Mouse (Mus musculus): ENCODE measurements around the gene Ly6g6f. TPM values are rescaled to one million over a fixed set of nuclear protein-coding genes. Genes with fewer than 3 reads are reported as not detected.
"Not testable (repeated sequence)": the region's sequence is repeated elsewhere in the genome, so short reads cannot be mapped to it uniquely, and the experiment has no call there.

Ly6g6f gene
- polyA plus RNA-seq, 1 experiment from 2014 or later = 12.8 TPM

DNA sequence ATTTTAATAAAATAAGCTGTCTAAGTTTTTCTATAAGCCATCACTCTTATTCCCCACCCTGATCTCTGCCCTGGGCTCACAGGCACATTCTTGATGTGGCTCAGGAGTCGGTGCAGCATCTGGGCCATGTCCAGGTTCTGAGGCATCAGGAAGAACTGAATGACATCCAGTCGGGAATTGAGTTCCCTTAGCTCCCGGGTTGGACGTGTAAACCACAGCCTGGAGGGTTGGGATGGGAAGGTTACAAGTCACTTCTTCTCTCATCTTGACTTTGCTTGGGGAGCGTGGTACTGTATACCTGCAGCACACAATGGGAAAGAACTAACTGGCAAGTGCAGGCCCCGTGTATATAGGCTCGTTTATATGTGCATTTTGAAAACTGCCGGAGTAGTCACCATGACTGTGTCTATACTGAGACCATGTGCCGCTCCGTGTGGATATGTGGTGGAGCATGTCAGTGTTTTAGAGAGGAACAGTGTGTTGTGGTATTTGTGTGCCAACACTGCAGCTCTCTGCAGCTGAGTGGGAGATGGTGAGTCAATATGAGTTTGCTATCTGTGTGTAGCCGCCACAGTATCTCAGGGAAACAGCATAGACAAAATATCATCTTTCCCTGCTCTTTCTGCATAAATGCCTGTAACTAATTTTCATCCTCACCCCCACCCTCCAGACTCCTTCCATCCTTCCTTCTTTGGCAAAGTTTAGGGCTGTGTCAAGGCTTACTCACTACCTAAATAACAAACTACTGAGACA is 46.1 kb downstream of the Ly6g6f start:
- no peaks in the 10 kb centered on the region for H3K36me3 ChIP-seq (ENCODE audit: control insufficient read depth, insufficient read depth, low read length)
- no peak for ATAC-seq (replicated peaks; ENCODE audit: low FRiP score)
- H3K9me3 ChIP-seq (ENCODE audit: control insufficient read depth, low read length) = no peaks in the 10 kb centered on the region
- peaks cover 18% of the 10 kb centered on the region for H3K4me1 ChIP-seq (replicated peaks; ENCODE audit: control insufficient read depth, insufficient read depth, low read length)
- H3K27me3 ChIP-seq (replicated peaks; ENCODE audit: control insufficient read depth, insufficient read depth, low read length) = no peaks in the 10 kb centered on the region
- H3K9ac ChIP-seq (ENCODE audit: low read depth, low read length) = no peak overlapping the region
- H3K4me3 ChIP-seq (ENCODE audit: low read depth, low read length) = no peak overlapping the region
- 81% methylated on average over 11 of the region's 11 CpGs for WGBS
- no peak overlapping the region for H3K27ac ChIP-seq (ENCODE audit: low read depth, low read length)
- no peak overlapping the region for H3K4me2 ChIP-seq
- no peak for DNase-seq (ENCODE audit: low spot score)

DNA sequence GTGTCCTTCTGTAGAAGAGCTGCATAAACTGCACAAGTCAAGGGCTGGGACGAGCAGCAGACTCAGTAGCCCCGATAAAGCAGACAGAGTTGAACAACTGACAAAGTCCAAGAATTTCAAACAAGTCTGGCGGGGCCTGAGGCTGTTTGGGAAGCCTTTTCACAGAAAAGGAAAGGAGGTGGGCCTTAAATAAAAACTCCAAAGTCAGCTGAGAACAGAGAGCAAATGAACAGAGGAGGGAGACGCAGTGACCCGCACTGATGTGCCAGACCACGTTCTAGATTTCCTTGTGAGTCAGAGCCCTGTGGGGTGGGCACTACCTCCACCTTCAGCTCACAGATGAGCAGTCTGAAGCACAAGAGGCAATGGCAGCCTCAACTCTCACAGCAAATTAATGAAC is 50.5 kb downstream of the Ly6g6f start:
- Histone ChIP-seq H3K9me3 (ENCODE audit: control insufficient read depth, low read length) (no peaks in the 10 kb centered on the region), H3K4me3 (ENCODE audit: low read depth, low read length) (no peak overlapping the region), H3K27me3 (replicated peaks; ENCODE audit: control insufficient read depth, insufficient read depth, low read length) (no peaks in the 10 kb centered on the region), H3K9ac (ENCODE audit: low read depth, low read length) (no peak overlapping the region), H3K4me1 (replicated peaks; ENCODE audit: control insufficient read depth, insufficient read depth, low read length) (peaks cover 5% of the 10 kb centered on the region), H3K36me3 (ENCODE audit: control insufficient read depth, insufficient read depth, low read length) (no peaks in the 10 kb centered on the region), H3K27ac (ENCODE audit: low read depth, low read length) (no peak overlapping the region; the same call in 1 of the 2 replicates), H3K4me2 (no peak overlapping the region)
- ATAC-seq (replicated peaks; ENCODE audit: low FRiP score) = no peak
- WGBS = 68% methylated on average over 6 of the region's 6 CpGs
- DNase-seq (ENCODE audit: low spot score) = no peak

DNA sequence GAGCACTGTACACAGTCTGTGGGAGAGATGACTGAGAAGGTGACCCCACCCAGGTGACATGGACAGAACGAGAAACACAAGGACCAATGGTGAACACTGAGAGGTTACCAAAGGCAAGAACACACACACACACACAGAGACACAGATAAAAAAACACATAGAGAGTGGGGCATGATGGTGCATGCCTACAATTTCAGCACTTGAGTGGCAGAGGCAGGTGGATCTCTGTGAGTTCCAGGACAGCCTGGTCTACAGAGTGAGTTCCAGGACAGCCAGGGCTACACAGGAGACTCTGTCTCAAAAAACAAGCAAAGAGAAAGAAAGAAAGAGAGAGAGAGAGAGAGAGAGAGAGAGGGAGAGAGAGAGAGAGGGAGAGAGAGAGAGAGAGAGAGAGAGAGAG is 51.7 kb downstream of the Ly6g6f start:
- not testable (repeated sequence) for H3K27me3 ChIP-seq (replicated peaks; ENCODE audit: control insufficient read depth, insufficient read depth, low read length); H3K27ac ChIP-seq (ENCODE audit: low read depth, low read length); H3K9ac ChIP-seq (ENCODE audit: low read depth, low read length); H3K36me3 ChIP-seq (ENCODE audit: control insufficient read depth, insufficient read depth, low read length); H3K4me3 ChIP-seq (ENCODE audit: low read depth, low read length); H3K4me2 ChIP-seq; DNase-seq (ENCODE audit: low spot score); ATAC-seq (replicated peaks; ENCODE audit: low FRiP score); H3K9me3 ChIP-seq (ENCODE audit: control insufficient read depth, low read length)
- peaks cover 11% of the 10 kb centered on the region for H3K4me1 ChIP-seq (replicated peaks; ENCODE audit: control insufficient read depth, insufficient read depth, low read length)
- WGBS = 71% methylated on average over 1 of the region's 1 CpGs

DNA sequence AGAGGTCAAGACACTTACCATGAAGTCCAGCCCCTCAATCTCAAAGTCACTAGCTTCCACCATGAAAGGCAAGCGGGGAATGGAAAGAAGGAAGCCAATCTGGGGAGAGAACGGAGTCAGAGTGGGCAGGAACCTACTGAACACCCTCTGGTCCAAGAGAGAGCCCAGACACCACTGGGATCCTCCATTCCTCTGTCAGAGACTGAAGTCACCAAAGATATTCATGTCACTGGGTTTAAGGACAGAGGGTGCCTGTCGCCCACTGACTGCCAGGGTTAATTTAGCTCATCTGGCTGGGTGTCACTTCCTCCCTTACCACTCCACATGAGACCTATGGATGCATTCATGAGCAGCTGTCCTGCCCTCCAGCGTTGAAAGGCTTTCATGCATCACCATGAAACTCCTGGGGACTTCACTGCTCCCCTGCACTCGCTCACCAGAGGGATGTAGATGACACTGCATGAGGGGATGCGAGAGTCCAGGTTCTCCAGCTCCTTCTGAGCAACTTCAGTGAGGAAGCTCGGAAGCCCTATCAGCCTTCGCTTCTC is 53.0 kb downstream of the Ly6g6f start:
- Histone ChIP-seq H3K4me2 (no peak overlapping the region), H3K4me1 (replicated peaks; ENCODE audit: control insufficient read depth, insufficient read depth, low read length) (peaks cover 21% of the 10 kb centered on the region), H3K36me3 (ENCODE audit: control insufficient read depth, insufficient read depth, low read length) (no peaks in the 10 kb centered on the region), H3K27me3 (replicated peaks; ENCODE audit: control insufficient read depth, insufficient read depth, low read length) (no peaks in the 10 kb centered on the region), H3K9me3 (ENCODE audit: control insufficient read depth, low read length) (no peaks in the 10 kb centered on the region), H3K4me3 (ENCODE audit: low read depth, low read length) (no peak overlapping the region), H3K27ac (ENCODE audit: low read depth, low read length) (no peak overlapping the region), H3K9ac (ENCODE audit: low read depth, low read length) (no peak overlapping the region)
- 70% methylated on average over 8 of the region's 8 CpGs for WGBS
- no peak for DNase-seq (ENCODE audit: low spot score)
- ATAC-seq (replicated peaks; ENCODE audit: low FRiP score) = no peak

DNA sequence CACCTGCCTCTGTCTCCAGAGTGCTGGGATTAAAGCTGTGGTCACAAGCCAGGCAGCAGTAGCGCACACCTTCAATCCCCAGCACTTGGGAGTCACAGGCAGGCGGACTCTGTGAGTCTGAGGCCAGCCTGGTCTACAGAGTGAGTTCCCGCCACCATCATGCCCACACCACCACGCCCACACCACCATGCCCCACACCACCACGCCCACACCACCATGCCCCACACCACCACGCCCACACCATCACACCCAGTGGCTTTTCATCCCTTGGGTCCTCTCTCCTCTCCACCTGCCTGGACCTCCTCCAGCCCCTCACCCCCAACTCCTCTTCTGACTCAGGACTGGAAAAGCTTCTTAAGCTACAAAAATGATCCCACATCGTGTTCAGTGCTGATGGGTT is 53.5 kb downstream of the Ly6g6f start:
- no peaks in the 10 kb centered on the region for H3K27me3 ChIP-seq (replicated peaks; ENCODE audit: control insufficient read depth, insufficient read depth, low read length)
- DNase-seq (ENCODE audit: low spot score) (no peak), ATAC-seq (replicated peaks; ENCODE audit: low FRiP score) (no peak; the same call in 1 of the 2 replicates)
- H3K9me3 ChIP-seq (ENCODE audit: control insufficient read depth, low read length) = no peaks in the 10 kb centered on the region
- H3K9ac ChIP-seq (ENCODE audit: low read depth, low read length) = no peak overlapping the region
- H3K4me3 ChIP-seq (ENCODE audit: low read depth, low read length) = no peak overlapping the region
- H3K36me3 ChIP-seq (ENCODE audit: control insufficient read depth, insufficient read depth, low read length) = no peaks in the 10 kb centered on the region
- H3K27ac ChIP-seq (ENCODE audit: low read depth, low read length) = no peak overlapping the region
- no peak overlapping the region for H3K4me2 ChIP-seq
- H3K4me1 ChIP-seq (replicated peaks; ENCODE audit: control insufficient read depth, insufficient read depth, low read length) = peaks cover 24% of the 10 kb centered on the region
- 74% methylated on average over 7 of the region's 7 CpGs for WGBS

DNA sequence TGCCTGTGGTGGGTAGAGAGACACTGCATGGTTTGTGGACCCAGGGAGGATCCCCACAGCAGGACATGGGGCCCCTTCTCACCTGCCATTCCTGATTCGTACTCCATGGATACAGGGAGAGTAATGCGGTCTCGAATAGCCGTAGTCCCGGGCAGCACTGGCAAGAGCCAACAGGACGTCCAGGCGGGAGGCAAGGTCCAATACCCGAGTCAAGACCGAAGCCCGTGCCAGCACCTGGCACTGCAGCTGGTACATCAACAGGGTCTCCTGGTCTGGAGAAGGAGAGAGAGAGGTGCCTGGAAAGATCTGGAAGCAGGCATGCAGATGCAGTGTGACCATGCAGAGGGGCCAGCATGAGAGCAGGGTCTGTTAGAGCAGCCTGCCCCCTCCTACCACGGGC is 54.1 kb downstream of the Ly6g6f start:
- ATAC-seq (replicated peaks; ENCODE audit: low FRiP score) (no peak), DNase-seq (ENCODE audit: low spot score) (no peak)
- peaks cover 28% of the 10 kb centered on the region for H3K4me1 ChIP-seq (replicated peaks; ENCODE audit: control insufficient read depth, insufficient read depth, low read length)
- H3K4me2 ChIP-seq = no peak overlapping the region
- no peak overlapping the region for H3K9ac ChIP-seq (ENCODE audit: low read depth, low read length)
- H3K27me3 ChIP-seq (replicated peaks; ENCODE audit: control insufficient read depth, insufficient read depth, low read length) = no peaks in the 10 kb centered on the region
- 91% methylated on average over 11 of the region's 11 CpGs for WGBS
- H3K27ac ChIP-seq (ENCODE audit: low read depth, low read length) = no peak overlapping the region
- H3K36me3 ChIP-seq (ENCODE audit: control insufficient read depth, insufficient read depth, low read length) = no peaks in the 10 kb centered on the region
- no peak overlapping the region for H3K4me3 ChIP-seq (ENCODE audit: low read depth, low read length)
- no peaks in the 10 kb centered on the region for H3K9me3 ChIP-seq (ENCODE audit: control insufficient read depth, low read length)

Other genes starting within 250 kb of the Ly6g6f start
- gene Stk19, start 248.7 kb downstream of the Ly6g6f start, polyA plus RNA-seq (2014; fragmentation: Nextera tagmentation; extraction: Ambion mirVana) = 25.1 and 27.1 TPM in 2 replicates
- 55.4 and 56.3 TPM in 2 replicates for gene Dxo, start 248.6 kb downstream of the Ly6g6f start, polyA plus RNA-seq (2014; fragmentation: Nextera tagmentation; extraction: Ambion mirVana)
- gene Skiv2l, start 235.4 kb downstream of the Ly6g6f start, polyA plus RNA-seq (2014; fragmentation: Nextera tagmentation; extraction: Ambion mirVana) = 43.7 and 44.8 TPM in 2 replicates
- 108 and 114 TPM in 2 replicates for gene Nelfe, start 235.2 kb downstream of the Ly6g6f start, polyA plus RNA-seq (2014; fragmentation: Nextera tagmentation; extraction: Ambion mirVana)
- gene Cfb, start 223.1 kb downstream of the Ly6g6f start, polyA plus RNA-seq (2014; fragmentation: Nextera tagmentation; extraction: Ambion mirVana) = 67.6 and 74.9 TPM in 2 replicates
- gene Zbtb12, start 206.1 kb downstream of the Ly6g6f start, polyA plus RNA-seq (2014; fragmentation: Nextera tagmentation; extraction: Ambion mirVana) = 0.45 and 0.86 TPM in 2 replicates
- gene Gm20547, start 203.6 kb downstream of the Ly6g6f start, polyA plus RNA-seq (2014; fragmentation: Nextera tagmentation; extraction: Ambion mirVana) = 0.09 TPM in 1 of 2 replicates, not detected in the other
- gene C2, start 187.3 kb downstream of the Ly6g6f start, polyA plus RNA-seq (2014; fragmentation: Nextera tagmentation; extraction: Ambion mirVana) = 8.1 and 9.0 TPM in 2 replicates
- 43.6 and 50.9 TPM in 2 replicates for gene Ehmt2, start 187.1 kb downstream of the Ly6g6f start, polyA plus RNA-seq (2014; fragmentation: Nextera tagmentation; extraction: Ambion mirVana)
- gene Slc44a4, start 171.1 kb downstream of the Ly6g6f start, polyA plus RNA-seq (2014; fragmentation: Nextera tagmentation; extraction: Ambion mirVana) = 0.97 and 1.3 TPM in 2 replicates
- 24.4 and 26.4 TPM in 2 replicates for gene Neu1, start 154.4 kb downstream of the Ly6g6f start, polyA plus RNA-seq (2014; fragmentation: Nextera tagmentation; extraction: Ambion mirVana)
- 0.14 and 0.41 TPM in 2 replicates for gene Hspa1b, start 126.4 kb downstream of the Ly6g6f start, polyA plus RNA-seq (2014; fragmentation: Nextera tagmentation; extraction: Ambion mirVana)
- not detected in 2 replicates for gene Gm20481, start 115.7 kb downstream of the Ly6g6f start, polyA plus RNA-seq (2014; fragmentation: Nextera tagmentation; extraction: Ambion mirVana)
- gene Hspa1a, start 113.5 kb downstream of the Ly6g6f start, polyA plus RNA-seq (2014; fragmentation: Nextera tagmentation; extraction: Ambion mirVana) = 4.7 and 5.7 TPM in 2 replicates
- gene Hspa1l, start 112.9 kb downstream of the Ly6g6f start, polyA plus RNA-seq (2014; fragmentation: Nextera tagmentation; extraction: Ambion mirVana) = 0.66 and 1.5 TPM in 2 replicates
- 304 and 315 TPM in 2 replicates for gene Lsm2, start 103.7 kb downstream of the Ly6g6f start, polyA plus RNA-seq (2014; fragmentation: Nextera tagmentation; extraction: Ambion mirVana)
- 234 and 245 TPM in 2 replicates for gene Vars, start 84.6 kb downstream of the Ly6g6f start, polyA plus RNA-seq (2014; fragmentation: Nextera tagmentation; extraction: Ambion mirVana)
- gene Vwa7, start 69.0 kb downstream of the Ly6g6f start, polyA plus RNA-seq (2014; fragmentation: Nextera tagmentation; extraction: Ambion mirVana) = 0.16 TPM in 2 replicates
- gene Sapcd1, start 57.6 kb downstream of the Ly6g6f start, polyA plus RNA-seq (2014; fragmentation: Nextera tagmentation; extraction: Ambion mirVana) = 6.9 and 8.5 TPM in 2 replicates
- gene Msh5, start 38.9 kb downstream of the Ly6g6f start, polyA plus RNA-seq (2014; fragmentation: Nextera tagmentation; extraction: Ambion mirVana) = 3.8 and 4.7 TPM in 2 replicates
- gene Clic1, start 35.6 kb downstream of the Ly6g6f start, polyA plus RNA-seq (2014; fragmentation: Nextera tagmentation; extraction: Ambion mirVana) = 118 and 134 TPM in 2 replicates
- gene Ddah2, start 26.6 kb downstream of the Ly6g6f start, polyA plus RNA-seq (2014; fragmentation: Nextera tagmentation; extraction: Ambion mirVana) = 124 and 132 TPM in 2 replicates
- 0.34 and 1.8 TPM in 2 replicates for gene Ly6g6c, start 20.2 kb downstream of the Ly6g6f start, polyA plus RNA-seq (2014; fragmentation: Nextera tagmentation; extraction: Ambion mirVana)
- gene Mpig6b, start 19.4 kb downstream of the Ly6g6f start, polyA plus RNA-seq (2014; fragmentation: Nextera tagmentation; extraction: Ambion mirVana) = 8.4 and 11.2 TPM in 2 replicates
- gene Ly6g6e, start 8.7 kb downstream of the Ly6g6f start, polyA plus RNA-seq (2014; fragmentation: Nextera tagmentation; extraction: Ambion mirVana) = 0.57 TPM in 1 of 2 replicates, not detected in the other
- 0.44 and 0.78 TPM in 2 replicates for gene Ly6g6d, start 7.5 kb downstream of the Ly6g6f start, polyA plus RNA-seq (2014; fragmentation: Nextera tagmentation; extraction: Ambion mirVana)
- 71.6 and 79.8 TPM in 2 replicates for gene Abhd16a, start 3.7 kb upstream of the Ly6g6f start, polyA plus RNA-seq (2014; fragmentation: Nextera tagmentation; extraction: Ambion mirVana)
- not detected in 2 replicates for gene Ly6g5c, start 22.7 kb upstream of the Ly6g6f start, polyA plus RNA-seq (2014; fragmentation: Nextera tagmentation; extraction: Ambion mirVana)
- gene Ly6g5b, start 29.8 kb upstream of the Ly6g6f start, polyA plus RNA-seq (2014; fragmentation: Nextera tagmentation; extraction: Ambion mirVana) = 0.69 and 0.89 TPM in 2 replicates
- 23.7 and 25.2 TPM in 2 replicates for gene Gpank1, start 35.8 kb upstream of the Ly6g6f start, polyA plus RNA-seq (2014; fragmentation: Nextera tagmentation; extraction: Ambion mirVana)
- 246 and 259 TPM in 2 replicates for gene Csnk2b, start 36.4 kb upstream of the Ly6g6f start, polyA plus RNA-seq (2014; fragmentation: Nextera tagmentation; extraction: Ambion mirVana)
- 6.0 and 7.1 TPM in 2 replicates for gene D17H6S53E, start 40.8 kb upstream of the Ly6g6f start, polyA plus RNA-seq (2014; fragmentation: Nextera tagmentation; extraction: Ambion mirVana)
- gene Apom, start 46.4 kb upstream of the Ly6g6f start, polyA plus RNA-seq (2014; fragmentation: Nextera tagmentation; extraction: Ambion mirVana) = 429 and 459 TPM in 2 replicates
- gene Bag6, start 49.6 kb upstream of the Ly6g6f start, polyA plus RNA-seq (2014; fragmentation: Nextera tagmentation; extraction: Ambion mirVana) = 61.4 and 73.6 TPM in 2 replicates
- gene Prrc2a, start 79.3 kb upstream of the Ly6g6f start, polyA plus RNA-seq (2014; fragmentation: Nextera tagmentation; extraction: Ambion mirVana) = 169 and 205 TPM in 2 replicates
- 13.9 and 20.0 TPM in 2 replicates for gene Aif1, start 90.5 kb upstream of the Ly6g6f start, polyA plus RNA-seq (2014; fragmentation: Nextera tagmentation; extraction: Ambion mirVana)
- gene Lst1, start 102.8 kb upstream of the Ly6g6f start, polyA plus RNA-seq (2014; fragmentation: Nextera tagmentation; extraction: Ambion mirVana) = 24.1 and 28.1 TPM in 2 replicates
- gene Ltb, start 108.8 kb upstream of the Ly6g6f start, polyA plus RNA-seq (2014; fragmentation: Nextera tagmentation; extraction: Ambion mirVana) = 0.70 and 0.78 TPM in 2 replicates
- 0.47 and 0.53 TPM in 2 replicates for gene Tnf, start 116.4 kb upstream of the Ly6g6f start, polyA plus RNA-seq (2014; fragmentation: Nextera tagmentation; extraction: Ambion mirVana)
- gene Lta, start 119.7 kb upstream of the Ly6g6f start, polyA plus RNA-seq (2014; fragmentation: Nextera tagmentation; extraction: Ambion mirVana) = not detected in 2 replicates
- 0.53 TPM in 1 of 2 replicates, not detected in the other for gene Gm16181, start 135.2 kb upstream of the Ly6g6f start, polyA plus RNA-seq (2014; fragmentation: Nextera tagmentation; extraction: Ambion mirVana)
- gene Atp6v1g2, start 148.1 kb upstream of the Ly6g6f start, polyA plus RNA-seq (2014; fragmentation: Nextera tagmentation; extraction: Ambion mirVana) = 2.6 and 2.9 TPM in 2 replicates
- 4.6 and 5.4 TPM in 2 replicates for gene Nfkbil1, start 150.2 kb upstream of the Ly6g6f start, polyA plus RNA-seq (2014; fragmentation: Nextera tagmentation; extraction: Ambion mirVana)
- gene Ddx39b, start 156.1 kb upstream of the Ly6g6f start, polyA plus RNA-seq (2014; fragmentation: Nextera tagmentation; extraction: Ambion mirVana) = 432 and 439 TPM in 2 replicates
- 88.0 and 90.8 TPM in 2 replicates for gene H2-D1, start 177.1 kb upstream of the Ly6g6f start, polyA plus RNA-seq (2014; fragmentation: Nextera tagmentation; extraction: Ambion mirVana)
- gene H2-Q1, start 234.8 kb upstream of the Ly6g6f start, polyA plus RNA-seq (2014; fragmentation: Nextera tagmentation; extraction: Ambion mirVana) = 0.40 and 0.60 TPM in 2 replicates

Data from liver, embryonic 11.5 days (tissue).